Mouse (Mus musculus): Measurements from ENCODE around the gene Babam1.

Babam1 gene

GRCm38 (mm10) chr8:71396639-71397305 lies at the start of gene Babam1:
TSS of gene Babam1 (plus strand) at chr8:71396861.
- peak; percentile 100 for DNase-seq (ENCODE audit: low read depth)

GRCm38 (mm10) chr8:71351117-71351516 lies 45.5 kb upstream of the Babam1 start:
- DNase-seq (ENCODE audit: low read depth): no peak

DNA sequence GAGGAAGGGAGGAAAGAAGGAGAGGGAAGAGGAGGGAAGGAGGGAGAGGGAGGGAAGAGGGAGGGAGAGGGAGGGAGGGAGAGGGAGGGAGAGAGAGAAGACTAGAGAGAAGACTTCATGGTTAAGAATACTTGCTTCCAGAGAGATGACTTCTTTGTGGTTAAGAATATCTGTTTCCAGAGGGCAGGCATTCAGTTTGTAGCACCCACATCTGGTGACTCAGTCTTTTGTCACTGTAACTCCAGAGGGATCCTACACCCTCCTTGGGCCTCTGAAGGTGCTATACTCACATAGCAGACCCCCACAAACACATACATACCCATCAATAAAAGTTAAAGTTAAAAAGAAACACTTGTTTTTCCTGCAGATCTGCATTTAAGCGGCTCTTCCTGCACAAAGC lies 45.1 kb upstream of the Babam1 start:
- no peak for DNase-seq (ENCODE audit: low read depth)

DNA sequence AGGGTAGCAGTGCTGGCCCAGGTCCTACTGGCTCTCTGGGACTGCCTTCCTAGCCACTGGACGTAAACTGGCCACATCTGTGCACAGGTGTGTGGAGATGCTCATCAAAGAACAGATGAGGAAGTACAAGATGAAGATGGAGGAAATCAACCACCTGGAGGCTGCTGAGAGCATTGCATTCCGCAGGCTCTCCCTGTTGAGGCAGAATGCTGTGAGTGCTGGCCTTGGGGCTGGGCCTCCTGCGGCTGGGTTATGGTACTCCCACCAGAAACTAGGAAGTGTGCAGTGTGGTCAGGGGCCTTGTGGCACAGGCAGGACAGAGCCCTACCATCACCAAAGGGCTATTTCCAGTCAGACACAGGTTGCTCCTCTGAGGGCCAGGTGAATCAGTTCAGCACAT lies 38.6 kb upstream of the Babam1 start:
- DNase-seq (ENCODE audit: low read depth): no peak

DNA sequence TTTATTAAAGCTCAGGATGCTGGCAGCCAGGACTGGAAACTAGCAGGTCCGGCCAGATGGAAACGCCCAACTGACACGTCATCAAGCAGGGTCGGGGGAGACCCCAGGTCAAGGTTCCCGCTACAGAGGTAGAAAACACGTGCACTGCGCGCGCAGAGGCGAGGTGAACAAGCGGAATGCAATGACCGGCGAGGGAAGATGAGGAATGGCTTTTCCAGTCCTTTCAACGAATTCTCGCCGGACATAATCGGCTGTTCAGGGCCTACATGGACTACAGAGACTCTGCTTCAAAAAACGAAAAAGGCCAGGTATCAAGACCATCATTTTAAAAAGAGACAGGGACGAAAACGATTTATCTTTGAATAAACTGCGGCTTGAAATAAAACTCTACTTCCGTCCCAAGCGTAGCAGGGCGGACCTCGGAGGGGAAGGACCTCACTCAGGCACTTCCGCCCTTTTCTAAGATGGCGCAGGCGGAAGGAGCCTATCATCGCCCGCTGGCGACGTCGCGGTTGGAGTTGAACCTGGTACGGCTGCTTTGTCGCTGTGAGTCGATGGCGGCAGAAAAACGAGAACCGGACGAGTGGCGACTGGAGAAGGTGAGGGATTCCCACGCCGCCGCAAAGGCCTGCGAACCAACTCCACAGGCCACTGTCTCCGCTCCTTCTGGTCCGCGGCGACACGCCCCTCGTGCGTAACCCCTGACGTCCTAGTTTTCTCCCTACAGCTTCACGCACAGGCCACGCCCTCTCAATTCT lies 29.7 kb upstream of the Babam1 start, which contains the start of gene Use1:
Use1 (plus strand) TSS at position 78 of the 758 bp plus-strand sequence.
- DNase-seq (ENCODE audit: low read depth): peak; percentile 99

GRCm38 (mm10) chr8:71367529-71368176 lies 29.0 kb upstream of the Babam1 start:
- no peak for DNase-seq (ENCODE audit: low read depth)

GRCm38 (mm10) chr8:71368366-71368765 lies 28.3 kb upstream of the Babam1 start:
- DNase-seq (ENCODE audit: low read depth): peak; percentile 71

- DNase-seq (ENCODE audit: low read depth): no peak
Observed at GRCm38 (mm10) chr8:71369040-71369718, 27.5 kb upstream of the Babam1 start.

DNA sequence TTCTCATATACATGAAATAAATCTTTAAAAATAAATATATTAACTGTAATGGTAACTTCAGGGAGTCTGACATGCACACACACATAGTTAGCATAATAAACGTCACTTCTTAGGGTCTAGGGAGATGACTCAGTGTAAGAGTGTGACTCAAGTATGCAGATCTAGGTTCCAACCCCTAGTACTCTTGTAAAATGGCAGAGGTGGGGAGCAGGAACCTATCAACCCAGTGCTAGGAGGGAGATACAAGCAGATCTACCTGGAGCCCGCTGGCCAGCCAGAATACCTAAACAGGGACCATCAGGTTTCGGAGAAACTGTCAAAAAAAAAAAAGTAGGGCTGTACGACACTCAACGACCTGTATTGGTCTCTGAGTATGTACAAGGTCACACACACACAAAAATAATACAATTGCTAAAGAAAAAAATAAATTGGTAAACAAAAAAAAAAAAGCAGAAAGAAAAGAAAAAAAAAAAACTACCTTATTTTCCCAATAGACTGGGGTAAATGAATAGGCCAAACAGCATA lies 25.9 kb upstream of the Babam1 start:
- peak; percentile 83 for DNase-seq (ENCODE audit: low read depth)

DNA sequence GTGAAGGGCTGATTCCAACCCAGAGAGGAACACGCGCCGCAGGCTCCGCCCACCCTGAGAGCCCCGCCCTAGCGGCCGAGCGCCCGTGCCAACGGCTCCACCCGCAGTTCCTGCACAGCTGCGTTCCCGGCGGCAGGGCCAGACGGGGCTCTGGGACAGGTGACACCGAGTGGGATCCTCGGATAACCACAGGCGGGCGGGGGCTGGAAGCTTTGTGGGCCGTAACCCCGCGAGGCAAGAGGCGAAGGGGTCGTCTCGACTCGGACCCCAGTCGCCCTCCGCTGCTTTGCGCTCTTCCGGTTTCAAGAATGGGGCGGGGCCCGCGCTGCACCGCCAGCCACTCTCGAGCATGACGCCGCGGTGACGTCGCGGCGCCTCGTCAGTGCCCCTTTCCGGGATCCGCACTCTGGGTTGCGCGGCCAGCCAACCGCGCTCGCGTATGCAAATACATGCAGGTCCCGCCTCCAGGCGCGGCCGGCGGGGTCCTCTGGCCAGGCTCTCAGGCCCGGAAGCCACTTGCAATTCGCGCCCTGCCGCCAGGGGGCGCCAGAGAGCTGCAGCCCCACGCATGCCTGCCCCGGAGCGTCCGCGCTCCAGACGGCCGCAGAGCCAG lies 25.3 kb upstream of the Babam1 start, which contains the start of gene Ocel1:
Ocel1 (plus strand) TSS at position 63 of the 613 bp plus-strand sequence.
- DNase-seq (ENCODE audit: low read depth): peak; percentile 99

DNA sequence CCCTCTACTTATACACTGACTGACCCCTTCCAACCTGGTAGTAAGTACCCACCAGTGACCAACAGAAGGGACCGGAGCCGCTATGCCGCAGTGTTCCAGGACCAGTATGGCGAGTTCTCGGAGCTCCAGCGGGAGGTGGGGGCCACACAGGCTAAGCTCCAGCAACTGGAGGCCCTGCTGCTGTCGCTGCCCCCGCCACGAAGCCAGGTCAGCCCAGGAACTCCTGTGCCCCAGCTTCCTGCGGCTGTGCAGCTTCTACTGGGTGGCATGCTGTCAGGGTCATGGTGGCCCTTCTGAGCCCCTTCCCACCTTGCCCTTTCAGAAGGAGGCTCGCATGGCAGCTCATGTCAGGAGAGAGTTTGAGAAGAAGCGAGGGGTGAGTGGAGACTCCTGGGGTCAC lies 24.2 kb upstream of the Babam1 start:
- DNase-seq (ENCODE audit: low read depth): no peak

GRCm38 (mm10) chr8:71373000-71373399 lies 23.7 kb upstream of the Babam1 start:
- no peak for DNase-seq (ENCODE audit: low read depth)

GRCm38 (mm10) chr8:71374616-71375206 lies 21.9 kb upstream of the Babam1 start:
- DNase-seq (ENCODE audit: low read depth): no peak

DNA sequence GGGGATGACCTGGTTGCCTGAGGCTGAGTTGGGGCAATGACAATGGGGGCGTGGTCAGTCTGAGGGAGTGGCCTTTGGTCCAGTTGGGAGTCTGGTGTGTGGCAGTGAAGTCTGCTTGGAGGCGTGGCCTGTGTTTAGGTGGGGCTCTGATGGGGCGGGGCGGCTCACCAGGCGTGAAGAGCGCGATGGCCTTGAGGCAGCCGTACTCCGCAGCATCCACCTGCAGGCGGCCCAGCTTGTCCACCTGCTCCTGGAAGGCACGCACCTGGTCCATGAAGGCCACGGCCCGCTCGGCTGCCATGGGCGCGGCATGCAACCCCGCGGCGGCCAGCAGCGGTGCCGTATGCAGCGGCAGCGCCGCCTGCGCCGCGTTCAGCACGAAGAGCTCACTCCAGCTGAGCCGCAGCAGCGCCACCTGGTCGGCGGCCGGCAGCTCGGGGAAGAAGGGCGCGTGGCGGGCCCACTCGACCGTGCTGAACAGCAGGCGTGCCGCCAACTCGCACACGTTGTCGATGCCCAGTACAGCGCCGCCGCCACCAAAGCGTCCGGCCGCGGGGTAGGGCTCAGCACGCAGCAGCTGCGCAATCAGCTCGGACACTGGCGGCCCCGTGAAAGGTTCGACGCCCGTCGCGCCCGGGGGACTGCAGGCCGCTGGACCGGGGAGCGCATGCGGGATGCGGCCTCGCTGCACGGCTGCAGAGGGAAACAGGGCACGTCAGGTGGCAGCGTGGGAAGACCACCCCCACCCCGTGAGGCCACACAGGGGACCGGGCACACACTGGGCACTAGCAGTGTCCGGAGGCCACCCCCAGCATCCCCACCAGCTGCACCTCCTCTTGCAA lies 20.9 kb upstream of the Babam1 start:
- no peak for DNase-seq (ENCODE audit: low read depth)

DNA sequence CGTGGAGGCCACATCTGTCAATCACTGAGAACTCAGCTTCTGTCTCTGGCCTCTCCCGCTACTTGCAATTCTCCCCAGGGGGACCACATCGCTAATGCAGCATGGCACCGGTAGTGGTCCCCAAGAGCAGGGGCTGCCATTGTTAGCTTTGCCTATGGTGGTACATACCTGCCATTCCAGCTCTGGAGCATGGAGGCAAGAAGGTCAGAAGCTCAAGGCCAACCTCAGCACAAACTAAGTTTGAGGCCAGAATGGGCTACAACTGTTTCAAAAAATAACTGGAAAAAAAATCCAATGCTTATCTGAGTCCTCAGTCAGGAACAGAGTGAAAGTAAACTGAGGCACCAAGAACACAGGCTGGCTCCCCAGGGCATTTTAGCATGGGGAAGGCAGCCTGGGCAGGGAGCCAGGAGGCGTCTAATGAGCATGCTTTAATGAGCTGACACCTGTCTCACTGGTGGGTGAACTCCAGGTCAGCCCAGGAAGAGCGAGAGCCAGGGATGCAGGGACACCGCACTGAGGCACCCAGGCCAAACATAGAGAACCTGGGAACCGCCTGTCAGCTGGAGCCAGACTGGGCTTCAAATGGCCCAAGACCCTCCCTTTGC lies 20.1 kb upstream of the Babam1 start:
- no peak for DNase-seq (ENCODE audit: low read depth)

DNA sequence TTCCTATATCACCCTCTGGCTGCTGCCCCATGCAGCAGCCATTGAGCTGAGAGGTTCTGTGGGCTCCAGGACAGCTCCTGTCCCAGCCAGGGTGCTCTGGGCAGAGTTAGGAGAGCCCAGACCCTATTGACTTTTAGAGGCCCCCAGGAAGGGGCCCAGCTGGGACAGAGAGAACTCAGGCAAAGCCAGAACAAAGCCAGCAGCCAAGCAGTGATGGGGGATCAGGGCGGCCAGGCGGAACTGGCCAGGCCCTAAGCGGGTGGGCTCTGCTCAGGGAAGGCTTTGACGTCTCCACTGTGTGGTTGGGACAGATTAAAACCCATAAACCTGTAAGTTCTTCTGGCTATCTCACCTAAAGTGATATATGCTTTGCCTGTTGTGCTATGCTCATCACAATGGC lies 17.7 kb upstream of the Babam1 start:
- DNase-seq (ENCODE audit: low read depth): no peak

- no peak for DNase-seq (ENCODE audit: low read depth)
Observed at GRCm38 (mm10) chr8:71379512-71380075, 17.1 kb upstream of the Babam1 start.

DNA sequence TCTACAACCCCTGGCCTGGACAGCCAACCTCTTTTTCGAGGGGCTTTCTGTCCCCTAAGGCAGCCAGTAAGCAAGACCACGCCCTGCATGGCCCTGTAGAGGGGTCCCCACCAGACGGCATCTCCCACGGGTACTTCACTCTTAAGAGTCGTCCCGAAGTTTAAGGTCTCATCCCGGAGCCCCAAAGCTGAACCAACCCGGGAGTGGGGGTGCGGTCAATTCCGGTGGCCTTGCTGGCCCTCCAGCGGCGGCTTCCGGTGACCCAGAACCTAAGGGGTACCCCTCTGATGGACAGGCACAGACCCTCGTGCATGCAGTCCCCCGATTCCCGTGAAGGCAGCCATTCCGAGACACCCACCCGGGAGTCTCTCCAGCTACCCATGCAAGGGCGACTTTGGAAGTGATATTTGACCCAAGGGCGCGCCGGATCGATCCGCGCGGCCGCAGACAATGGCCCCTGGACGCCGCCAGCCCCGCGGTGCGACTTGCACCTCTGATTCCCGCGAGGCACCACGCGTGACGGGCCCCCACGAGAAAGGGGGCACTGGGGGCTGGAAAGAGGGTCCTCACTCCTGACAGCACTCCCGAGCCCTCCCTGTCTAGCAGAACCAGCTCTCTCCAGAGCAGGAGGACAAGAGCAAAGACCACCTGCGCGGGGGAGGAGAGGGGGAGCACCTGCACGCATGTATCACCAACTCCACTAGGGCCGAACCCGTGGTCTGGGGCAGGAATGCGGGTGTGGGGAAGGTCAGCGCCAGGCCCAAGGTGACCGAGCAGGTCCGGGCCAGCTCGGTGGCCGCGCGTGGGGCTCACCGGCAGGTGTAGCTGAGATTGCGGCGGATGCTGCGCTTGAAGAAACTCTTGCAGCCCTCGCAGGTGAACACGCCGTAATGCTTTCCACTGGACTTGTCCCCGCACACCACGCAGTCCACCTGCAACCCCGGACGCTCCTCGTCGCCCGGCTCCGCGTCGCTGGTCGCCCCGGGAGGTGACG lies 16.2 kb upstream of the Babam1 start:
- no peak for DNase-seq (ENCODE audit: low read depth)

Measured in 416B (cell line).